In the genomic region with DNA sequence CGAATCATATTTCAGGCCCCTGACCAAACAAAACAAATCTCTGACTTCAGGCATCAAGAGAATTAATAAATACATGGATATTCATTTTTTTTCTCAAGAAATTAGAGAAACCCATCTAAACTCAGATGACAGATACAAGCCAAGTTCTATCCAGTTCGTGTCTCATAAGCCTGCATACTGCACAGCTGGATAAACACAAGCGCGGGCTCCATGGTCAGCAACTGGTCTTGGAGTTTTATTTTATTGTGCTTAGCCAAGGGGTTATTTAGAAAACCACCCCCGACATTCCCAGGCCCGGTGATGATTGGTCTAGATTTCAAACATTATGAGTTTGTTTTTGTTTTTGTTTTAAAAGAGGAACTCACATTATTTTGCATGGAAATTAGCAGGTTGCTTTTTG, we compare ENCODE assay signal across 18 mouse cellular contexts. TPM values are rescaled to one million over a fixed set of nuclear protein-coding genes. Genes with fewer than 3 reads are reported as not detected.
DNase-seq lines count a peak whose midpoint lies in the region; ATAC-seq and TF ChIP-seq lines count a peak whose summit lies in the region.
"Had no signal": no experiment of that assay in that cellular context is flagged by ENCODE, and none has a peak within 500 bp of the region (broad histone marks: within the 10 kb centered on the region; RNA-seq: fewer than 3 reads in every experiment).

No protein-coding gene starts in this region.

- WGBS in kidney, embryonic 14.5 days = 29% methylated on average over 6 of the region's 6 CpGs
- WGBS in lung, embryonic 14.5 days = 56% methylated on average over 6 of the region's 6 CpGs
- 61% methylated on average over 6 of the region's 6 CpGs for WGBS in embryonic facial prominence, embryonic 15.5 days
- 56% methylated on average over 6 of the region's 6 CpGs for WGBS in stomach, embryonic 15.5 days
- 83% methylated on average over 6 of the region's 6 CpGs for WGBS in hindbrain, postnatal 0 days

- no peak overlapping the region for H3K4me2 ChIP-seq in kidney, embryonic 14.5 days (replicated peaks; ENCODE audit: low read depth, low read length)
- no peak overlapping the region for H3K4me2 ChIP-seq in lung, embryonic 14.5 days
- H3K4me2 ChIP-seq in embryonic facial prominence, embryonic 15.5 days (replicated peaks) = no peak overlapping the region
- H3K4me2 ChIP-seq in stomach, embryonic 15.5 days = no peak overlapping the region
- H3K4me2 ChIP-seq in hindbrain, postnatal 0 days (ENCODE audit: low read depth, low read length) = no peak overlapping the region
- H3K4me2 ChIP-seq: forebrain, embryonic 13.5 days; hindbrain, embryonic 12.5 days; liver, embryonic 12.5 days; midbrain, embryonic 15.5 days had no signal

- no peak for DNase-seq in kidney, adult 18-20 months
- no peak for DNase-seq in lung, embryonic 14.5 days
- DNase-seq in lung, postnatal 14 days = no peak
- DNase-seq in hindbrain, postnatal 0 days (ENCODE audit: low spot score) = no peak
- DNase-seq: cerebellum, adult 8-10 months; layer of hippocampus, adult 9-11 months; right cerebral cortex, adult 18-20 months; thymus, postnatal 14 days had no signal

- no peak overlapping the region for H3K4me3 ChIP-seq in kidney, embryonic 14.5 days (ENCODE audit: low read length)
- H3K4me3 ChIP-seq in lung, embryonic 14.5 days (ENCODE audit: low read depth, low read length) = no peak overlapping the region
- H3K4me3 ChIP-seq in embryonic facial prominence, embryonic 15.5 days (replicated peaks) = no peak overlapping the region
- H3K4me3 ChIP-seq in stomach, embryonic 15.5 days (replicated peaks) = no peak overlapping the region
- no peak overlapping the region for H3K4me3 ChIP-seq in hindbrain, postnatal 0 days (ENCODE audit: low read length)
- H3K4me3 ChIP-seq: forebrain, embryonic 13.5 days; hindbrain, embryonic 12.5 days; liver, embryonic 12.5 days; midbrain, embryonic 15.5 days had no signal

- ATAC-seq in kidney, embryonic 14.5 days (ENCODE audit: low FRiP score, low TSS enrichment) = peak; percentile 67; the same call in 1 of the 2 replicates
- ATAC-seq in lung, embryonic 14.5 days (ENCODE audit: insufficient read depth) = peak; percentile 50; the same call in 1 of the 2 replicates
- ATAC-seq in embryonic facial prominence, embryonic 15.5 days (ENCODE audit: insufficient number of reproducible peaks, low FRiP score, low TSS enrichment, low read depth) = no peak
- peak; percentile 27; the same call in 1 of the 2 replicates for ATAC-seq in stomach, embryonic 15.5 days (ENCODE audit: insufficient read depth, low FRiP score, low read depth)
- ATAC-seq in hindbrain, postnatal 0 days = no peak
- ATAC-seq: activated CD4-positive, CD25-positive, alpha-beta regulatory T cell, adult 4 months; forebrain, embryonic 13.5 days; liver, embryonic 12.5 days; lung, postnatal 0 days; midbrain, embryonic 15.5 days; Patski had no signal

- H3K36me3 ChIP-seq in kidney, embryonic 14.5 days (ENCODE audit: control insufficient read depth, insufficient read depth, low read length) = no peaks in the 10 kb centered on the region; the same call in 1 of the 2 replicates
- H3K36me3 ChIP-seq in lung, embryonic 14.5 days (ENCODE audit: insufficient read depth) = no peaks in the 10 kb centered on the region
- no peaks in the 10 kb centered on the region for H3K36me3 ChIP-seq in embryonic facial prominence, embryonic 15.5 days
- H3K36me3 ChIP-seq in stomach, embryonic 15.5 days = no peaks in the 10 kb centered on the region
- H3K36me3 ChIP-seq in hindbrain, postnatal 0 days (ENCODE audit: insufficient read depth, low read length) = no peaks in the 10 kb centered on the region
- H3K36me3 ChIP-seq: midbrain, embryonic 15.5 days had no signal

- H3K27ac ChIP-seq in kidney, embryonic 14.5 days (ENCODE audit: low read depth, low read length) = peak overlapping the region; percentile 81
- H3K27ac ChIP-seq in lung, embryonic 14.5 days (ENCODE audit: low read depth) = peak overlapping the region; percentile 26; the same call in 1 of the 2 replicates
- peak overlapping the region; percentile 77 for H3K27ac ChIP-seq in embryonic facial prominence, embryonic 15.5 days (replicated peaks)
- H3K27ac ChIP-seq in stomach, embryonic 15.5 days = no peak overlapping the region
- H3K27ac ChIP-seq in hindbrain, postnatal 0 days = no peak overlapping the region
- H3K27ac ChIP-seq: forebrain, embryonic 13.5 days; liver, embryonic 12.5 days; midbrain, embryonic 15.5 days had no signal

- TF ChIP-seq CTCF in lung, embryonic 14.5 days (IDR thresholded peaks at IDR 0.05; ENCODE audit: low read depth) = no peak
- no peak for TF ChIP-seq CTCF in hindbrain, postnatal 0 days (IDR thresholded peaks at IDR 0.05; ENCODE audit: low read depth)

- no peaks in the 10 kb centered on the region for H3K9me3 ChIP-seq in kidney, embryonic 14.5 days (ENCODE audit: control insufficient read depth, low read length)
- H3K9me3 ChIP-seq in lung, embryonic 14.5 days (ENCODE audit: low read depth, low read length) = no peaks in the 10 kb centered on the region
- no peaks in the 10 kb centered on the region for H3K9me3 ChIP-seq in embryonic facial prominence, embryonic 15.5 days (replicated peaks)
- no peaks in the 10 kb centered on the region for H3K9me3 ChIP-seq in stomach, embryonic 15.5 days
- H3K9me3 ChIP-seq in hindbrain, postnatal 0 days (ENCODE audit: low read length) = no peaks in the 10 kb centered on the region
- H3K9me3 ChIP-seq: forebrain, embryonic 13.5 days; hindbrain, embryonic 12.5 days; liver, embryonic 12.5 days; midbrain, embryonic 15.5 days had no signal

- H3K9ac ChIP-seq in kidney, embryonic 14.5 days (ENCODE audit: low read depth, low read length) = no peak overlapping the region
- no peak overlapping the region for H3K9ac ChIP-seq in lung, embryonic 14.5 days
- no peak overlapping the region for H3K9ac ChIP-seq in embryonic facial prominence, embryonic 15.5 days
- no peak overlapping the region for H3K9ac ChIP-seq in stomach, embryonic 15.5 days
- H3K9ac ChIP-seq in hindbrain, postnatal 0 days (replicated peaks; ENCODE audit: low read length) = no peak overlapping the region
- H3K9ac ChIP-seq: forebrain, embryonic 13.5 days; hindbrain, embryonic 12.5 days; liver, embryonic 12.5 days; midbrain, embryonic 15.5 days had no signal

- H3K4me1 ChIP-seq in kidney, embryonic 14.5 days (ENCODE audit: control insufficient read depth, insufficient read depth, low read length) = peaks cover 40% of the 10 kb centered on the region
- peaks cover 5% of the 10 kb centered on the region; the same call in 1 of the 2 replicates for H3K4me1 ChIP-seq in lung, embryonic 14.5 days (ENCODE audit: insufficient read depth)
- peaks cover 38% of the 10 kb centered on the region for H3K4me1 ChIP-seq in embryonic facial prominence, embryonic 15.5 days
- peaks cover 4% of the 10 kb centered on the region for H3K4me1 ChIP-seq in stomach, embryonic 15.5 days
- no peaks in the 10 kb centered on the region for H3K4me1 ChIP-seq in hindbrain, postnatal 0 days (ENCODE audit: insufficient read depth, low read length)

- no peaks in the 10 kb centered on the region for H3K27me3 ChIP-seq in kidney, embryonic 14.5 days (ENCODE audit: control insufficient read depth, insufficient read depth, low read length)
- H3K27me3 ChIP-seq in lung, embryonic 14.5 days (ENCODE audit: insufficient read depth, low read length) = no peaks in the 10 kb centered on the region
- no peaks in the 10 kb centered on the region for H3K27me3 ChIP-seq in embryonic facial prominence, embryonic 15.5 days
- H3K27me3 ChIP-seq in stomach, embryonic 15.5 days (replicated peaks) = no peaks in the 10 kb centered on the region
- H3K27me3 ChIP-seq in hindbrain, postnatal 0 days (ENCODE audit: insufficient read depth, low read length) = no peaks in the 10 kb centered on the region
- H3K27me3 ChIP-seq: forebrain, embryonic 13.5 days; hindbrain, embryonic 12.5 days; liver, embryonic 12.5 days; midbrain, embryonic 15.5 days; Patski had no signal

RNA-seq across cellular contexts. Expression of a gene that starts 21.8 kb away (rescaled TPM):
- 131 and 224 TPM in 2 replicates for polyA plus RNA-seq in kidney, embryonic 14.5 days (2014; fragmentation: Nextera tagmentation; extraction: Ambion mirVana)
- polyA plus RNA-seq in lung, embryonic 14.5 days (2014; fragmentation: Nextera tagmentation; extraction: Ambion mirVana) = 184 and 186 TPM in 2 replicates
- polyA plus RNA-seq in embryonic facial prominence, embryonic 15.5 days (2015; fragmentation: Nextera tagmentation; extraction: Ambion mirVana) = 195 and 200 TPM in 2 replicates
- 141 and 160 TPM in 2 replicates for polyA plus RNA-seq in stomach, embryonic 15.5 days (2015; fragmentation: Nextera tagmentation; extraction: Ambion mirVana)
- total RNA-seq in hindbrain, postnatal 0 days (2014; rRNA removed) = 79.3 and 88.1 TPM in 2 replicates
- polyA plus RNA-seq in hindbrain, postnatal 0 days (2015; fragmentation: Nextera tagmentation; extraction: Ambion mirVana) = 92.2 and 92.5 TPM in 2 replicates

Comparison
In these comparisons a context has a peak if more than half of its experiments do, and no peak if none do; other contexts are left out.
1. ATAC-seq: peak in kidney, embryonic 14.5 days (single experiment), lung, embryonic 14.5 days (single experiment) and stomach, embryonic 15.5 days (single experiment); none in embryonic facial prominence, embryonic 15.5 days (single experiment) and hindbrain, postnatal 0 days (single experiment).
2. H3K27ac ChIP-seq: peak in kidney, embryonic 14.5 days (single experiment), lung, embryonic 14.5 days (single experiment) and embryonic facial prominence, embryonic 15.5 days (single experiment); none in stomach, embryonic 15.5 days (single experiment) and hindbrain, postnatal 0 days (single experiment).